13 mouse cellular contexts compared by ENCODE assay signal in genomic region chr2:33874856-33875576, GRCm38 (mm10). TPM values are rescaled to one million over a fixed set of nuclear protein-coding genes. Genes with fewer than 3 reads are reported as not detected.
DNase-seq lines count a peak whose midpoint lies in the region; ATAC-seq and TF ChIP-seq lines count a peak whose summit lies in the region.
"Had no signal": no experiment of that assay in that cellular context is flagged by ENCODE, and none has a peak within 500 bp of the region (broad histone marks: within the 10 kb centered on the region; RNA-seq: fewer than 3 reads in every experiment).

No protein-coding gene starts in this region.

- no peaks in the 10 kb centered on the region for H3K9me3 ChIP-seq in limb, embryonic 12.5 days
- no peaks in the 10 kb centered on the region for H3K9me3 ChIP-seq in neural tube, embryonic 13.5 days
- H3K9me3 ChIP-seq: heart, embryonic 15.5 days; liver, embryonic 13.5 days had no signal

- DNase-seq in embryo, embryonic 10 days (ENCODE audit: low spot score) = peak; percentile 68
- no peak for DNase-seq in embryo, embryonic 9.5 days (ENCODE audit: extremely low spot score)
- no peak for DNase-seq in thymus, adult 2 months
- DNase-seq in thymus, postnatal 0 days (ENCODE audit: low spot score) = no peak
- DNase-seq in spleen, adult 18-20 months = no peak
- no peak for DNase-seq in kidney, postnatal 25 days
- DNase-seq: cerebellum, adult 9-11 months; kidney, adult 2 months; liver, embryonic 13.5 days; right cerebral cortex, adult 18-20 months had no signal

- no peak overlapping the region for H3K9ac ChIP-seq in limb, embryonic 12.5 days (replicated peaks)
- peak overlapping the region; percentile 27 for H3K9ac ChIP-seq in neural tube, embryonic 13.5 days
- H3K9ac ChIP-seq: heart, embryonic 15.5 days; liver, embryonic 13.5 days had no signal

- ATAC-seq in limb, embryonic 12.5 days (ENCODE audit: insufficient number of reproducible peaks, insufficient read depth, low FRiP score, low TSS enrichment, low read depth) = no peak
- no peak for ATAC-seq in neural tube, embryonic 13.5 days (ENCODE audit: low read depth)

- peaks cover 66% of the 10 kb centered on the region for H3K4me1 ChIP-seq in thymus, adult 2 months (replicated peaks; ENCODE audit: control insufficient read depth, insufficient read depth, low read length)
- H3K4me1 ChIP-seq in limb, embryonic 12.5 days (replicated peaks) = peaks cover 89% of the 10 kb centered on the region
- peaks cover 93% of the 10 kb centered on the region for H3K4me1 ChIP-seq in neural tube, embryonic 13.5 days (replicated peaks)

- 96% methylated on average over 10 of the region's 10 CpGs for WGBS in thymus, adult 2 months
- whole genome bisulfite sequencing in limb, embryonic 12.5 days = 81% methylated on average over 10 of the region's 10 CpGs
- 58% methylated on average over 10 of the region's 10 CpGs for WGBS in neural tube, embryonic 13.5 days

- peaks cover 24% of the 10 kb centered on the region for H3K36me3 ChIP-seq in thymus, adult 2 months (ENCODE audit: control insufficient read depth, insufficient read depth, low read length)
- peaks cover 27% of the 10 kb centered on the region for H3K36me3 ChIP-seq in limb, embryonic 12.5 days
- H3K36me3 ChIP-seq in neural tube, embryonic 13.5 days = peaks cover 43% of the 10 kb centered on the region

- H3K4me3 ChIP-seq in thymus, adult 2 months (ENCODE audit: control insufficient read depth, insufficient read depth, low read length) = no peak overlapping the region
- no peak overlapping the region for H3K4me3 ChIP-seq in limb, embryonic 12.5 days (replicated peaks)
- H3K4me3 ChIP-seq in neural tube, embryonic 13.5 days = no peak overlapping the region
- H3K4me3 ChIP-seq: heart, embryonic 15.5 days; liver, embryonic 13.5 days had no signal

- H3K4me2 ChIP-seq in limb, embryonic 12.5 days = no peak overlapping the region
- no peak overlapping the region for H3K4me2 ChIP-seq in neural tube, embryonic 13.5 days
- H3K4me2 ChIP-seq: heart, embryonic 15.5 days; liver, embryonic 13.5 days had no signal

- H3K27me3 ChIP-seq in thymus, adult 2 months (ENCODE audit: control insufficient read depth, insufficient read depth, low read length) = no peaks in the 10 kb centered on the region
- H3K27me3 ChIP-seq in limb, embryonic 12.5 days = no peaks in the 10 kb centered on the region
- H3K27me3 ChIP-seq in neural tube, embryonic 13.5 days = no peaks in the 10 kb centered on the region
- H3K27me3 ChIP-seq: heart, embryonic 15.5 days; liver, embryonic 13.5 days had no signal

- peak overlapping the region; percentile 31; the same call in 1 of the 2 replicates for H3K27ac ChIP-seq in thymus, adult 2 months (ENCODE audit: control insufficient read depth, insufficient read depth, low read length)
- H3K27ac ChIP-seq in limb, embryonic 12.5 days = 0 out of 2 replicates have a peak overlapping the region, but pooled peaks have one; percentile 56
- peak overlapping the region; percentile 97 for H3K27ac ChIP-seq in neural tube, embryonic 13.5 days (replicated peaks)
- H3K27ac ChIP-seq: heart, embryonic 15.5 days; liver, embryonic 13.5 days had no signal

- TF ChIP-seq POLR2A in thymus, adult 2 months (IDR thresholded peaks at IDR 0.05; ENCODE audit: control insufficient read depth, extremely low read depth, insufficient read depth, low read length, poor library complexity) = no peak

- no peak for TF ChIP-seq CTCF in thymus, adult 2 months (IDR thresholded peaks at IDR 0.05; ENCODE audit: borderline replicate concordance, control insufficient read depth, extremely low read depth, insufficient read depth, low read length, poor library complexity)

RNA-seq across cellular contexts. Expression of gene Mvb12b, which starts 12.7 kb away (rescaled TPM):
- 79.3 and 94.9 TPM in 2 replicates for polyA plus RNA-seq in thymus, adult 2 months (2012; rRNA removed)
- 50.4 and 56.8 TPM in 2 replicates for polyA plus RNA-seq in thymus, postnatal 0 days (2015; fragmentation: Nextera tagmentation; extraction: Ambion mirVana)
- polyA plus RNA-seq in limb, embryonic 12.5 days (2016; fragmentation: Nextera tagmentation; extraction: Ambion mirVana) = 25.5 and 27.3 TPM in 2 replicates
- 60.5 and 67.6 TPM in 2 replicates for polyA plus RNA-seq in neural tube, embryonic 13.5 days (2015; fragmentation: Nextera tagmentation; extraction: Ambion mirVana)

Comparison
In these comparisons a context has a peak if more than half of its experiments do, and no peak if none do; other contexts are left out.
1. H3K27ac ChIP-seq: peak in every context shown above with its lines; median percentile 97 in neural tube, embryonic 13.5 days; 56 in limb, embryonic 12.5 days; 31 in thymus, adult 2 months.